Mouse (Mus musculus) embryonic fibroblast, embryonic 13.5 days (primary cell): ENCODE measurements around the gene Tatdn3. TPM values are rescaled to one million over a fixed set of nuclear protein-coding genes. Genes with fewer than 3 reads are reported as not detected.

Experiments
- H3K27ac ChIP-seq: 2 replicates; pipeline ENCODE4 v1.5.1; 2012; ENCODE audit warnings: low read length, control low read depth, inconsistent platforms; ENCODE audit not compliant: insufficient read depth
- H3K4me1 ChIP-seq: 2 replicates; pipeline ENCODE4 v1.6.1; 2011; ENCODE audit warnings: low read length; ENCODE audit not compliant: control insufficient read depth, insufficient read depth
- H3K4me3 ChIP-seq: 2 replicates; pipeline ENCODE4 v1.5.1; 2011; ENCODE audit warnings: mild to moderate bottlenecking, control low read depth, low read length; ENCODE audit not compliant: insufficient read depth
- CTCF ChIP-seq: IDR thresholded peaks from 2 replicates; pipeline ENCODE4 v1.5.1; 2011; ENCODE audit warnings: mild to moderate bottlenecking, control low read depth, low read length, moderate library complexity, borderline replicate concordance; ENCODE audit not compliant: insufficient read depth
- POLR2A ChIP-seq: IDR thresholded peaks from 2 replicates; pipeline ENCODE4 v1.6.1; 2011; ENCODE audit warnings: low read depth, mild to moderate bottlenecking, control low read depth, low read length, moderate library complexity
- polyA plus RNA-seq: library from polyadenylated mRNA; stranded (reverse); fragments of >200 nt; gene quantifications from 2 replicates; pipeline ENCODE4 v1.2.4, GENCODE M21; 2011; ENCODE audit warnings: low read depth; ENCODE audit not compliant: missing spikeins, insufficient read length

Gene Tatdn3
- polyA plus RNA-seq, 1 experiment = 19.0 TPM

GRCm38 (mm10) chr1:191023140-191023539 lies 39.6 kb downstream of the Tatdn3 start:
- no peak overlapping the region for H3K27ac ChIP-seq
- H3K4me1 ChIP-seq = 0 out of 2 replicates have a peak, but pooled peaks cover 3% of the 10 kb centered on the region
- TF ChIP-seq POLR2A = no peak
- no peak for TF ChIP-seq CTCF
- no peak overlapping the region for H3K4me3 ChIP-seq

- Histone ChIP-seq H3K27ac (no peak overlapping the region), H3K4me3 (no peak overlapping the region), H3K4me1 (no peaks in the 10 kb centered on the region)
- TF ChIP-seq POLR2A = no peak
- no peak for TF ChIP-seq CTCF
These were observed 41.7 kb downstream of the Tatdn3 start for GRCm38 (mm10) chr1:191021016-191021415.

- H3K27ac ChIP-seq = no peak overlapping the region
- TF ChIP-seq POLR2A = no peak
- no peak for TF ChIP-seq CTCF
- no peak overlapping the region for H3K4me3 ChIP-seq
- no peaks in the 10 kb centered on the region for H3K4me1 ChIP-seq
These were observed 42.4 kb downstream of the Tatdn3 start for GRCm38 (mm10) chr1:191020217-191020924.

DNA sequence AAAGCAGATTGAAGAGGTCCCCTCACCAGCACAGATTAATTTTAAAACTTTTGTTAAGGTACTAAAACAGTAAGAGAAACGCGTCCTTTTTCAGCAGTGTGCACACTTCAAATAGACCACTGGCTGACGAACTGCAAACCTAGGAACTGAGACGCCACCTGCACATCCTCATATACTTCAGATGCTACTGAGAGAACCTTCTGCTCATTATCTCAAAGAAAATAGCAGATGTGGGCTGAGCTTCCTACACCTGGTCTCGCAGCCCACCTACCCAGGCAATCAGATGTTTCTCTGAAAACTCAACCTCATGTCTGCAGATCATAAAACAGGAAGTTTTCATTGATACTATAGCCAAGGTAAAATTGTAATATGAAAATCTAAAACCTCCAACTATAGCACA lies 42.9 kb downstream of the Tatdn3 start:
- H3K4me1 ChIP-seq = no peaks in the 10 kb centered on the region
- TF ChIP-seq POLR2A (no peak), CTCF (no peak)
- H3K27ac ChIP-seq = no peak overlapping the region
- H3K4me3 ChIP-seq = no peak overlapping the region

- TF ChIP-seq POLR2A = no peak
- no peak for TF ChIP-seq CTCF
- H3K27ac ChIP-seq = no peak overlapping the region
These were observed 48.5 kb downstream of the Tatdn3 start for GRCm38 (mm10) chr1:191014271-191014670.

DNA sequence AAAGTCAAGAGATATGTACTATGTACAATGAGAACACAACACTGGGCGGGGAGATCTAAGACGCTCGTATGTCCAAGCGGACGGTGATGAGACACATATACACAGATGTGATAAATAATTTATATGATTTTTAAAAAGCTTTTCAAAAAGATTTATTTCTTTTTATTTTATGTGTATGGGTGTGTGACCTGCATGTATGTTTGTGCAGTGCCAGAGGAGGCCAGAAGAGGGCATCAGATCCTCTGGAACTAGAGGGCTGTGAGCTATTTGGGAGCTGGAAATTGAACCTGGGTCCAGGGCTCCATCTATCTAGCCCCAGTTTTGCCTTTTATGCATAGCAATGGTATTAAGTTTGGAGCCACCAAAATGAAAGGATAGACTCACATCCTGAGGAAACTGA lies 54.0 kb downstream of the Tatdn3 start:
- Histone ChIP-seq H3K4me3 (no peak overlapping the region), H3K27ac (no peak overlapping the region), H3K4me1 (no peaks in the 10 kb centered on the region)
- TF ChIP-seq CTCF = peak; percentile 15; the same call in 1 of the 2 replicates
- TF ChIP-seq POLR2A = no peak

More at GRCm38 (mm10) chr1:191014271-191014670, 48.5 kb downstream of the Tatdn3 start:
- Histone ChIP-seq H3K4me1 (no peaks in the 10 kb centered on the region), H3K4me3 (no peak overlapping the region)

DNA sequence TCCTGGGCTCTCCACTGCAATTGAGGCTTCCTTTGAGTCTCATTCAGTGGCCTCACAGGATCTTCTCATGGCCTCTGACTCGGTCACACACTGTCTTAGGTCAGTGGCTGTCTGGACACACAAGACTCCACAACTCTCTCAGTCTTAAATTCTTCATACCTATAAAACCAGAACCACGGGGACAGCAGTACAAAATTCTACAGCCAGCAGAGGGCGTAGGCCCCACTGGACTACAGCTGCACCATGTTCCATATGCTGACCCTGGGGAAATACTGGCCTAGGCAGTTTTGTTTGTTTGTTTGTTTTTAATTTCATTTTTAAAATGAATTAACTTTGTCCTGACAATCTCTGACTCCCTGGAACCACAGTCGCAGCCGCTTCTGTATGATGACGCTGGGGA lies 60.5 kb downstream of the Tatdn3 start:
- Histone ChIP-seq H3K4me1 (peaks cover 8% of the 10 kb centered on the region), H3K27ac (no peak overlapping the region), H3K4me3 (no peak overlapping the region)
- TF ChIP-seq POLR2A (no peak), CTCF (peak; percentile 24; the same call in 1 of the 2 replicates)

GRCm38 (mm10) chr1:191000686-191001085 lies 62.0 kb downstream of the Tatdn3 start:
- peaks cover 8% of the 10 kb centered on the region for H3K4me1 ChIP-seq
- H3K4me3 ChIP-seq = no peak overlapping the region
- TF ChIP-seq CTCF (no peak), POLR2A (no peak)
- H3K27ac ChIP-seq = no peak overlapping the region

- Histone ChIP-seq H3K27ac (peak overlapping the region; percentile 49; the same call in 1 of the 2 replicates), H3K4me1 (peaks cover 8% of the 10 kb centered on the region), H3K4me3 (no peak overlapping the region)
- TF ChIP-seq POLR2A (no peak), CTCF (no peak)
These were observed 64.7 kb downstream of the Tatdn3 start for GRCm38 (mm10) chr1:190998027-190998426.

DNA sequence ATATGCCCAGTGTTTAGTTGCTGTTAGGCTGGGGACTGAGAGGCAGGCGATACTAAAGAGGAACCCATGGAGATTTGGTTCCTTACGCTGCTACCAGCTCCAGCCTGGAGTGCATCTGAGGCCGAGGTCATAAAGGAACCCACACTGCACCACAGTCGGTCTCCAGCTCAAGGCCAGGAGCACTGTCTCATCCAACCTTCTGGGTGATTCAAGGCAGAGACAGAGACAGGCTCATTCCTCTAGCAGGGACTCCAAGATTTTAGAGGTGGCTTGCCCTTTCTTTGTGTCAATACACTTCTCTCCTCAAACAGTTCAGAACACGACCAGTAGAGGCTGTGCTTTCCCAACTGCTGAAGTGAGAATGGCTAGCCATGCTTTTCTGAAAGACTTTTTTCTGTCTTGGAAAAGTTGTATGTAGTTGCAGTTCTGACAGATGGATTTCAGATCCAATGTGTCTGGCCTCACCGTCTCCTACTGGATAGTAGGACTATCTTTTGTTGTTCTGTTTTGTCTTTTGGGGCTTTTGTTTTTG lies 66.3 kb downstream of the Tatdn3 start:
- H3K4me3 ChIP-seq = no peak overlapping the region
- TF ChIP-seq CTCF (no peak), POLR2A (no peak)
- peaks cover 8% of the 10 kb centered on the region for H3K4me1 ChIP-seq
- no peak overlapping the region for H3K27ac ChIP-seq

Other genes starting within 250 kb of the Tatdn3 start
- gene Rps6kc1, start 151.2 kb downstream of the Tatdn3 start, polyA plus RNA-seq = 25.0 and 28.7 TPM in 2 replicates
- 34.8 and 50.1 TPM in 2 replicates for gene Angel2, start 137.8 kb downstream of the Tatdn3 start, polyA plus RNA-seq
- gene Vash2, start 83.6 kb downstream of the Tatdn3 start, polyA plus RNA-seq = 13.1 and 18.1 TPM in 2 replicates
- 7.5 and 9.4 TPM in 2 replicates for gene Flvcr1, start 36.8 kb downstream of the Tatdn3 start, polyA plus RNA-seq
- not detected in 2 replicates for gene Spata45, start 26.3 kb downstream of the Tatdn3 start, polyA plus RNA-seq
- gene Nsl1, start 80 bp upstream of the Tatdn3 start, polyA plus RNA-seq = 5.7 and 11.7 TPM in 2 replicates
- gene Batf3, start 34.9 kb upstream of the Tatdn3 start, polyA plus RNA-seq = not detected in 2 replicates
- gene Fam71a, start 101.9 kb upstream of the Tatdn3 start, polyA plus RNA-seq = not detected in 2 replicates
- gene Atf3, start 155.1 kb upstream of the Tatdn3 start, polyA plus RNA-seq = 2.6 and 6.3 TPM in 2 replicates